Mouse (Mus musculus) heart, embryonic 12.5 days (tissue): ENCODE measurements at regions not wholly inside any gene's neighbourhood (a gene's known extent, or its start where the extent isn't known, plus 50 kb on each side); places are given as distances from the start of the nearest gene placed in this dataset.

ENCODE experiments used
- ATAC-seq: fragments of 200-750 bp; cut with Nextera tagmentation; 2 replicates; pipeline ENCODE4 v1.8.0; 2017; ENCODE audit warnings: moderate TSS enrichment, moderate library complexity; ENCODE audit not compliant: insufficient number of reproducible peaks, low FRiP score
- H3K27ac ChIP-seq: fragments of 300-500 bp; sonication (generic); 2 replicates; pipeline ENCODE4 v1.5.1; 2016; ENCODE audit warnings: mild to moderate bottlenecking, moderate library complexity; ENCODE audit not compliant: poor library complexity, severe bottlenecking
- H3K27me3 ChIP-seq: fragments of 300-500 bp; sonication (generic); replicated peaks from 2 replicates; pipeline ENCODE4 v1.6.1; 2016; ENCODE audit warnings: mild to moderate bottlenecking, moderate library complexity
- H3K36me3 ChIP-seq: fragments of 300-500 bp; sonication (generic); 2 replicates; pipeline ENCODE4 v1.6.1; 2016; ENCODE audit warnings: mild to moderate bottlenecking, moderate library complexity
- H3K4me1 ChIP-seq: fragments of 300-500 bp; sonication (generic); replicated peaks from 2 replicates; pipeline ENCODE4 v1.6.1; 2016; ENCODE audit warnings: mild to moderate bottlenecking
- H3K4me2 ChIP-seq: fragments of 300-500 bp; sonication (generic); 2 replicates; pipeline ENCODE4 v1.6.1; 2016; ENCODE audit warnings: mild to moderate bottlenecking, moderate library complexity
- H3K4me3 ChIP-seq: fragments of 300-500 bp; sonication (generic); 2 replicates; pipeline ENCODE4 v1.5.1; 2016; ENCODE audit warnings: mild to moderate bottlenecking
- H3K9ac ChIP-seq: fragments of 300-500 bp; sonication (generic); 2 replicates; pipeline ENCODE4 v1.6.1; 2016; ENCODE audit warnings: mild to moderate bottlenecking, moderate library complexity
- H3K9me3 ChIP-seq: fragments of 300-500 bp; sonication (generic); replicated peaks from 2 replicates; pipeline ENCODE4 v1.6.1; 2016; ENCODE audit warnings: mild to moderate bottlenecking, moderate library complexity
- WGBS: fragments of 180-500 bp; shearing (Covaris S2); methylation state at CpG from one replicate; pipeline ENCODE4 v1.1.7; 2016; 5-methylcytosine and 5-hydroxymethylcytosine counted together

GRCm38 (mm10) chr16:13046366-13047120 is 62.9 kb upstream of the Ercc4 start:
- Histone ChIP-seq H3K36me3 (no peaks in the 10 kb centered on the region), H3K27ac (no peak overlapping the region), H3K9ac (no peak overlapping the region), H3K4me3 (no peak overlapping the region), H3K27me3 (no peaks in the 10 kb centered on the region), H3K4me2 (no peak overlapping the region), H3K4me1 (no peaks in the 10 kb centered on the region), H3K9me3 (peaks cover 3% of the 10 kb centered on the region; the same call in 1 of the 2 replicates)
- ATAC-seq: no peak
- WGBS: 73% methylated on average over 6 of the region's 6 CpGs

- 79% methylated on average over 4 of the region's 4 CpGs for WGBS
- H3K4me3 ChIP-seq: no peak overlapping the region
- no peak overlapping the region for H3K9ac ChIP-seq
- H3K4me2 ChIP-seq: no peak overlapping the region
- no peaks in the 10 kb centered on the region for H3K4me1 ChIP-seq
- no peaks in the 10 kb centered on the region for H3K27me3 ChIP-seq
- H3K36me3 ChIP-seq: no peaks in the 10 kb centered on the region
- no peaks in the 10 kb centered on the region for H3K9me3 ChIP-seq
- no peak for ATAC-seq
- no peak overlapping the region for H3K27ac ChIP-seq
Observed at GRCm38 (mm10) chr16:13049321-13049720, 60.2 kb upstream of the Ercc4 start.

GRCm38 (mm10) chr16:13050225-13050892 is 59.1 kb upstream of the Ercc4 start:
- no peak overlapping the region for H3K9ac ChIP-seq
- H3K27me3 ChIP-seq: no peaks in the 10 kb centered on the region
- no peak overlapping the region for H3K27ac ChIP-seq
- no peak for ATAC-seq
- no peaks in the 10 kb centered on the region for H3K9me3 ChIP-seq
- H3K4me1 ChIP-seq: no peaks in the 10 kb centered on the region
- no peaks in the 10 kb centered on the region for H3K36me3 ChIP-seq
- 70% methylated on average over 8 of the region's 8 CpGs for WGBS
- H3K4me3 ChIP-seq: no peak overlapping the region
- H3K4me2 ChIP-seq: no peak overlapping the region

GRCm38 (mm10) chr16:13054956-13055355 is 54.5 kb upstream of the Ercc4 start:
- no peaks in the 10 kb centered on the region for H3K4me1 ChIP-seq
- 76% methylated on average over 7 of the region's 7 CpGs for WGBS
- H3K36me3 ChIP-seq: no peaks in the 10 kb centered on the region
- H3K9me3 ChIP-seq: no peaks in the 10 kb centered on the region; the same call in 1 of the 2 replicates
- H3K27ac ChIP-seq: no peak overlapping the region
- no peaks in the 10 kb centered on the region for H3K27me3 ChIP-seq
- ATAC-seq: no peak
- no peak overlapping the region for H3K9ac ChIP-seq
- no peak overlapping the region for H3K4me2 ChIP-seq
- H3K4me3 ChIP-seq: no peak overlapping the region
